Mouse (Mus musculus): Measurements from ENCODE around the gene Vsx1. TPM values are rescaled to one million over a fixed set of nuclear protein-coding genes. Genes with fewer than 3 reads are reported as not detected.

Vsx1 gene
- total and polyA plus RNA-seq, 3 experiments = not detected

- Histone ChIP-seq H3K27me3 (replicated peaks) (peaks cover 16% of the 10 kb centered on the region), H3K36me3 (replicated peaks in 1 of 2; ENCODE audit: control insufficient read depth in 1 of 2, insufficient read depth in 1 of 2, low read length in 1 of 2) (no peaks in the 10 kb centered on the region), H3K4me1 (ENCODE audit: control insufficient read depth in 1 of 2, insufficient read depth in 2 of 2) (no peaks in the 10 kb centered on the region), H3K4me3 (replicated peaks in 1 of 3; ENCODE audit: low read depth in 2 of 3, low read length in 2 of 3, poor library complexity in 1 of 3) (no peak overlapping the region), H3K9ac (ENCODE audit: insufficient read depth, low read depth) (no peak overlapping the region), H3K79me2 (replicated peaks; ENCODE audit: control insufficient read depth, extremely low read depth, insufficient read depth, poor library complexity, severe bottlenecking) (no peaks in the 10 kb centered on the region), H3K4me2 (ENCODE audit: insufficient read depth, low read depth, poor library complexity, severe bottlenecking) (no peak overlapping the region), H3K9me3 (replicated peaks; ENCODE audit: low read length) (no peaks in the 10 kb centered on the region), H3K27ac (ENCODE audit: insufficient read depth, low read depth) (no peak overlapping the region)
- dilution Hi-C loops (cut with MboI; ENCODE audit: extremely low pct_ligation_motif_present, extremely low pct_unique_long_range_greater_than_20kb, low sequenced_read_pairs) = no loop called here
- DNase-seq (ENCODE audit: extremely low read depth) = no peak
- in situ Hi-C loops (cut with MboI; ENCODE audit: low pct_ligation_motif_present, low pct_unique_long_range_greater_than_20kb, low sequenced_read_pairs) = no loop called here
- TF ChIP-seq MAZ (IDR thresholded peaks at IDR 0.05; ENCODE audit: low read depth, low read length) = no peak
- TF ChIP-seq E2F4 (IDR thresholded peaks at IDR 0.05; ENCODE audit: insufficient replicate concordance, low read depth, low read length) = no peak
- TF ChIP-seq ETS1 (conservative IDR thresholded peaks at IDR 0.05; ENCODE audit: low read depth, low read length) = no peak
These were observed 7.6 kb downstream of the Vsx1 start for GRCm38 (mm10) chr2:150681581-150681980.

GRCm38 (mm10) chr2:150678392-150678791 lies 10.8 kb downstream of the Vsx1 start:
- in situ Hi-C loops (cut with MboI; ENCODE audit: low pct_ligation_motif_present, low pct_unique_long_range_greater_than_20kb, low sequenced_read_pairs) = no loop called here
- peak; percentile 82 for DNase-seq (ENCODE audit: extremely low read depth)
- dilution Hi-C loops (cut with MboI; ENCODE audit: extremely low pct_ligation_motif_present, extremely low pct_unique_long_range_greater_than_20kb, low sequenced_read_pairs) = no loop called here
- TF ChIP-seq HCFC1 (IDR thresholded peaks at IDR 0.05; ENCODE audit: low read depth, low read length) (no peak), ZC3H11A (IDR thresholded peaks at IDR 0.05; ENCODE audit: low read depth, low read length) (peak; percentile 81), EP300 (IDR thresholded peaks at IDR 0.05; ENCODE audit: low read length) (no peak), TBP (conservative IDR thresholded peaks at IDR 0.05; ENCODE audit: low read depth, low read length) (no peak), RCOR1 (conservative IDR thresholded peaks at IDR 0.05; ENCODE audit: low read depth, low read length) (no peak), JUND (conservative IDR thresholded peaks at IDR 0.05; ENCODE audit: low read depth, low read length) (no peak; the same call in 1 of the 2 replicates), CHD1 (IDR thresholded peaks at IDR 0.05; ENCODE audit: low read depth, low read length) (no peak), SMC3 (IDR thresholded peaks at IDR 0.05; ENCODE audit: low read depth, low read length) (peak; percentile 90), ZNF384 (IDR thresholded peaks at IDR 0.05; ENCODE audit: low read depth, low read length) (no peak), POLR2AphosphoS2 (IDR thresholded peaks at IDR 0.05; ENCODE audit: low read depth, low read length) (no peak), BHLHE40 (IDR thresholded peaks at IDR 0.05; ENCODE audit: low read depth, low read length) (no peak), MYC (IDR thresholded peaks at IDR 0.05; ENCODE audit: low read depth, low read length) (0 out of 2 replicates have a peak, but pooled peaks have one; percentile 12), USF1 (IDR thresholded peaks at IDR 0.05; ENCODE audit: low read depth, low read length) (no peak), ZMIZ1 (IDR thresholded peaks at IDR 0.05; ENCODE audit: low read depth, low read length) (no peak), MAFK (IDR thresholded peaks at IDR 0.05; ENCODE audit: insufficient replicate concordance, low read length) (no peak), ETS1 (conservative IDR thresholded peaks at IDR 0.05; ENCODE audit: low read depth, low read length) (no peak), TCF12 (IDR thresholded peaks at IDR 0.05; ENCODE audit: low read depth, low read length) (no peak), UBTF (IDR thresholded peaks at IDR 0.05; ENCODE audit: low read depth, low read length) (no peak), NRF1 (IDR thresholded peaks at IDR 0.05; ENCODE audit: low read depth, low read length) (0 out of 2 replicates have a peak, but pooled peaks have one; percentile 7), KAT2A (IDR thresholded peaks at IDR 0.05; ENCODE audit: insufficient replicate concordance, low read length) (no peak), SIN3A (IDR thresholded peaks at IDR 0.05; ENCODE audit: low read length) (peak; percentile 45; the same call in 1 of the 2 replicates), GABPA (IDR thresholded peaks at IDR 0.05; ENCODE audit: insufficient replicate concordance, low read depth, low read length) (no peak), MAZ (IDR thresholded peaks at IDR 0.05; ENCODE audit: low read depth, low read length) (no peak), POLR2A (IDR thresholded peaks at IDR 0.05; ENCODE audit: low read depth, low read length) (no peak), E2F4 (IDR thresholded peaks at IDR 0.05; ENCODE audit: insufficient replicate concordance, low read depth, low read length) (no peak), CTCF (conservative IDR thresholded peaks at IDR 0.05 in 1 of 2, IDR thresholded peaks at IDR 0.05 in 1 of 2; ENCODE audit: low read depth in 2 of 2, low read length in 2 of 2) (peak; percentile 73 to 97), IRF4 (IDR thresholded peaks at IDR 0.05; ENCODE audit: low read depth, low read length) (peak; percentile 40; the same call in 1 of the 2 replicates), JUN (IDR thresholded peaks at IDR 0.05; ENCODE audit: insufficient read depth, low read depth, low read length) (no peak), MXI1 (IDR thresholded peaks at IDR 0.05; ENCODE audit: low read depth, low read length) (no peak), RAD21 (IDR thresholded peaks at IDR 0.05; ENCODE audit: low read depth, low read length) (peak; percentile 96), ZKSCAN1 (IDR thresholded peaks at IDR 0.05; ENCODE audit: borderline replicate concordance, low read depth, low read length) (no peak), USF2 (conservative IDR thresholded peaks at IDR 0.05; ENCODE audit: low read depth, low read length) (no peak), ELF1 (IDR thresholded peaks at IDR 0.05; ENCODE audit: low read depth, low read length) (no peak)

More at GRCm38 (mm10) chr2:150678392-150678791, 10.8 kb downstream of the Vsx1 start:
- Histone ChIP-seq H3K9ac (ENCODE audit: insufficient read depth, low read depth) (no peak overlapping the region), H3K9me3 (replicated peaks; ENCODE audit: low read length) (no peaks in the 10 kb centered on the region), H3K27me3 (replicated peaks) (no peaks in the 10 kb centered on the region), H3K4me3 (replicated peaks in 1 of 3; ENCODE audit: low read depth in 2 of 3, low read length in 2 of 3, poor library complexity in 1 of 3) (no peak overlapping the region), H3K4me2 (ENCODE audit: insufficient read depth, low read depth, poor library complexity, severe bottlenecking) (peak overlapping the region; percentile 10; the same call in 1 of the 2 replicates), H3K27ac (ENCODE audit: insufficient read depth, low read depth) (no peak overlapping the region), H3K4me1 (ENCODE audit: control insufficient read depth in 1 of 2, insufficient read depth in 2 of 2) (peaks cover 8 to 18% of the 10 kb centered on the region in 2 experiments), H3K79me2 (replicated peaks; ENCODE audit: control insufficient read depth, extremely low read depth, insufficient read depth, poor library complexity, severe bottlenecking) (no peaks in the 10 kb centered on the region), H3K36me3 (replicated peaks in 1 of 2; ENCODE audit: control insufficient read depth in 1 of 2, insufficient read depth in 1 of 2, low read length in 1 of 2) (no peaks in the 10 kb centered on the region)
